Mouse (Mus musculus): ENCODE results near the gene Cbr1. TPM values are rescaled to one million over a fixed set of nuclear protein-coding genes. Genes with fewer than 3 reads are reported as not detected.

The Cbr1 gene
- total RNA-seq, 1 experiment = 35.3 TPM

GRCm38 (mm10) chr16:93573434-93573833 is 32.2 kb upstream of the Cbr1 start:
- TF ChIP-seq MAFK (IDR thresholded peaks at IDR 0.05; ENCODE audit: insufficient read depth, low read depth, low read length) (no peak), CHD2 (IDR thresholded peaks at IDR 0.05; ENCODE audit: low read depth, low read length) (no peak), ZNF384 (IDR thresholded peaks at IDR 0.05; ENCODE audit: low read depth, low read length) (no peak), HCFC1 (IDR thresholded peaks at IDR 0.05; ENCODE audit: borderline replicate concordance, insufficient read depth, low read length) (no peak), ZC3H11A (IDR thresholded peaks at IDR 0.05; ENCODE audit: borderline replicate concordance, low read depth, low read length) (no peak)
- DNase-seq (ENCODE audit: low read depth, low spot score) = no peak
- Histone ChIP-seq H3K27ac (ENCODE audit: insufficient read depth, low read depth, low read length, poor library complexity, severe bottlenecking) (no peak overlapping the region), H3K9ac (ENCODE audit: insufficient read depth, low read depth, low read length, poor library complexity, severe bottlenecking) (no peak overlapping the region), H3K9me3 (ENCODE audit: control insufficient read depth, insufficient read depth, low read depth, low read length) (no peaks in the 10 kb centered on the region), H3K4me1 (ENCODE audit: control insufficient read depth in 2 of 2, insufficient read depth in 2 of 2, low read length in 2 of 2, poor library complexity in 1 of 2) (peaks cover 0 to 6% of the 10 kb centered on the region in 2 experiments; a peak in 2 of 4 replicates), H3K36me3 (ENCODE audit: control insufficient read depth, insufficient read depth, low read length, poor library complexity, severe bottlenecking) (no peaks in the 10 kb centered on the region), H3K4me3 (ENCODE audit: insufficient read depth in 1 of 2, low read depth in 1 of 2, low read length in 2 of 2, poor library complexity in 1 of 2, severe bottlenecking in 1 of 2) (no peak overlapping the region)
- in situ Hi-C loops (cut with MboI; ENCODE audit: low sequenced_read_pairs in 2 of 2, unreplicated experiment in 2 of 2) = no loop called here

GRCm38 (mm10) chr16:93574521-93575191 is 31.0 kb upstream of the Cbr1 start:
- Histone ChIP-seq H3K4me3 (ENCODE audit: insufficient read depth in 1 of 2, low read depth in 1 of 2, low read length in 2 of 2, poor library complexity in 1 of 2, severe bottlenecking in 1 of 2) (no peak overlapping the region), H3K4me1 (ENCODE audit: control insufficient read depth in 2 of 2, insufficient read depth in 2 of 2, low read length in 2 of 2, poor library complexity in 1 of 2) (peaks cover 0 to 6% of the 10 kb centered on the region in 2 experiments; a peak in 2 of 4 replicates), H3K27ac (ENCODE audit: insufficient read depth, low read depth, low read length, poor library complexity, severe bottlenecking) (no peak overlapping the region), H3K36me3 (ENCODE audit: control insufficient read depth, insufficient read depth, low read length, poor library complexity, severe bottlenecking) (no peaks in the 10 kb centered on the region), H3K9ac (ENCODE audit: insufficient read depth, low read depth, low read length, poor library complexity, severe bottlenecking) (no peak overlapping the region), H3K9me3 (ENCODE audit: control insufficient read depth, insufficient read depth, low read depth, low read length) (no peaks in the 10 kb centered on the region)
- DNase-seq (ENCODE audit: low read depth, low spot score) = no peak
- TF ChIP-seq ZC3H11A (IDR thresholded peaks at IDR 0.05; ENCODE audit: borderline replicate concordance, low read depth, low read length) = no peak
- in situ Hi-C loops (cut with MboI; ENCODE audit: low sequenced_read_pairs in 2 of 2, unreplicated experiment in 2 of 2) = no loop called here

GRCm38 (mm10) chr16:93575574-93575973 is 30.1 kb upstream of the Cbr1 start:
- TF ChIP-seq MAFK (IDR thresholded peaks at IDR 0.05; ENCODE audit: insufficient read depth, low read depth, low read length) (no peak), CHD2 (IDR thresholded peaks at IDR 0.05; ENCODE audit: low read depth, low read length) (no peak), ZNF384 (IDR thresholded peaks at IDR 0.05; ENCODE audit: low read depth, low read length) (no peak), HCFC1 (IDR thresholded peaks at IDR 0.05; ENCODE audit: borderline replicate concordance, insufficient read depth, low read length) (no peak), ZC3H11A (IDR thresholded peaks at IDR 0.05; ENCODE audit: borderline replicate concordance, low read depth, low read length) (no peak)
- in situ Hi-C loops (cut with MboI; ENCODE audit: low sequenced_read_pairs in 2 of 2, unreplicated experiment in 2 of 2) = no loop called here
- Histone ChIP-seq H3K4me3 (ENCODE audit: insufficient read depth in 1 of 2, low read depth in 1 of 2, low read length in 2 of 2, poor library complexity in 1 of 2, severe bottlenecking in 1 of 2) (no peak overlapping the region), H3K9me3 (ENCODE audit: control insufficient read depth, insufficient read depth, low read depth, low read length) (no peaks in the 10 kb centered on the region), H3K9ac (ENCODE audit: insufficient read depth, low read depth, low read length, poor library complexity, severe bottlenecking) (no peak overlapping the region), H3K27ac (ENCODE audit: insufficient read depth, low read depth, low read length, poor library complexity, severe bottlenecking) (no peak overlapping the region), H3K4me1 (ENCODE audit: control insufficient read depth in 2 of 2, insufficient read depth in 2 of 2, low read length in 2 of 2, poor library complexity in 1 of 2) (peaks cover 0 to 6% of the 10 kb centered on the region in 2 experiments; a peak in 2 of 4 replicates), H3K36me3 (ENCODE audit: control insufficient read depth, insufficient read depth, low read length, poor library complexity, severe bottlenecking) (no peaks in the 10 kb centered on the region)
- no peak for DNase-seq (ENCODE audit: low read depth, low spot score)

GRCm38 (mm10) chr16:93576412-93577082 is 29.1 kb upstream of the Cbr1 start:
- Histone ChIP-seq H3K4me1 (ENCODE audit: control insufficient read depth in 2 of 2, insufficient read depth in 2 of 2, low read length in 2 of 2, poor library complexity in 1 of 2) (peaks cover 0 to 7% of the 10 kb centered on the region in 2 experiments; a peak in 2 of 4 replicates), H3K27ac (ENCODE audit: insufficient read depth, low read depth, low read length, poor library complexity, severe bottlenecking) (no peak overlapping the region), H3K9me3 (ENCODE audit: control insufficient read depth, insufficient read depth, low read depth, low read length) (no peaks in the 10 kb centered on the region), H3K9ac (ENCODE audit: insufficient read depth, low read depth, low read length, poor library complexity, severe bottlenecking) (no peak overlapping the region), H3K36me3 (ENCODE audit: control insufficient read depth, insufficient read depth, low read length, poor library complexity, severe bottlenecking) (peaks cover 2% of the 10 kb centered on the region; the same call in 1 of the 2 replicates), H3K4me3 (ENCODE audit: insufficient read depth in 1 of 2, low read depth in 1 of 2, low read length in 2 of 2, poor library complexity in 1 of 2, severe bottlenecking in 1 of 2) (no peak overlapping the region)
- peak; percentile 68 for DNase-seq (ENCODE audit: low read depth, low spot score)
- in situ Hi-C loops (cut with MboI; ENCODE audit: low sequenced_read_pairs in 2 of 2, unreplicated experiment in 2 of 2) = no loop called here
- TF ChIP-seq ZC3H11A (IDR thresholded peaks at IDR 0.05; ENCODE audit: borderline replicate concordance, low read depth, low read length) (peak; percentile 80), MAFK (IDR thresholded peaks at IDR 0.05; ENCODE audit: insufficient read depth, low read depth, low read length) (no peak)
